Mouse (Mus musculus): ENCODE measurements around the gene Kcnq2.

The Kcnq2 gene

DNA sequence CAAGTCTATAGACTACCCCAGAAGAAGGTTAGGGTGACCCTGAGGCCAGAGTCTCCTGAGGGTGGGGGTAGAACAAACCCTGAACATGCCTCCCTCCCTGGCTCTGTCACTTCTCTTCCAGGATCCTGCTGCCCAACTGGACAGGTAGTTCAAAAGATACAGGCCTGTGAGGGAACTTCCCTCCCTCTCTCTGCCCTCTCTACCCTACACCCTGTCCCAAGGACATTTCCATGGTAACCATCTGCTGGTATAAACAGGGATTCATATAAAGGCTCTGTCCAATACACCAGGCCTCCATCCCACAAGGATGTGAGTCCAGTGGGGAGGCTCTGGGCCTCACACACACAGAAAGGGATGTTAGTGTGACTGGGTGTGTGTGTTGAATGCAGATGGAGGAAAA, 92.7 kb downstream of the Kcnq2 start:
- DNase-seq (ENCODE audit: low read depth, low spot score), result no peak

DNA sequence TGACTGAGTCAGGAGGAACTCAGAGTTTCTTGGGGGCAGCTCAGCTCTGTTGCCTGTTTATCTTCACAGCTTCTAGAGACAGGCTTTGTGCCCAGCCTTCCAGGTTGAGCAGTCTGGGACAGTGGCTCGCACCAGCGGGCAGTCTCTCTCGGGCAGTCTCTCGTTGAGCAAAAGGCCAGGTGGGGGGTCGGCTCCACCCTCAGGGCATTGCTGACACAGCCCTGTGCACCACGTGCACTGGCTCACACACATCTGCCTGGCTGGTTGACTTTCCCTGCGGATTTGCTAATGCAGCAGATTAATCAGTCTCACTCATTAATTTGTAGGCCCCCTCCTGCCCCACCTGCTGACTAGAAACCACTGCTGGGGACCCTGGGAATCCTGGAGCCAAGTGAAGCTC, 93.2 kb downstream of the Kcnq2 start:
- no peak for DNase-seq (ENCODE audit: low read depth, low spot score)

DNA sequence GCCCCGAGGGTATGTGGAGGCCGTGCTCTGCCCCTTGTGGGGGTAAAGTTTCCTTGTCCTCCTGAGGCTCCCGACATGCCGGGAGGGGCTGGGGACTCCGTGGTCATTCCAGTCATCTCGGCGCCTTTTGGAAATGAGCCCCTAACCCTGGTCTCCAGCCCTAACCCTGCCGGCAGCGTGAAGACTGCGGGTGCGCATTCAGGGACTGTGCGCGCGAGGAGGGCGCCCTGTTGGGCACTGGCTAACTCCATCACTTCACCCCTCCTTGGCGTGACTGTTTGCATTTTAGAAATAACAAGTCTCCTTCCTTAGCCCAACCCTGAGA, 95.8 kb downstream of the Kcnq2 start:
- DNase-seq (ENCODE audit: low read depth, low spot score), result no peak

DNA sequence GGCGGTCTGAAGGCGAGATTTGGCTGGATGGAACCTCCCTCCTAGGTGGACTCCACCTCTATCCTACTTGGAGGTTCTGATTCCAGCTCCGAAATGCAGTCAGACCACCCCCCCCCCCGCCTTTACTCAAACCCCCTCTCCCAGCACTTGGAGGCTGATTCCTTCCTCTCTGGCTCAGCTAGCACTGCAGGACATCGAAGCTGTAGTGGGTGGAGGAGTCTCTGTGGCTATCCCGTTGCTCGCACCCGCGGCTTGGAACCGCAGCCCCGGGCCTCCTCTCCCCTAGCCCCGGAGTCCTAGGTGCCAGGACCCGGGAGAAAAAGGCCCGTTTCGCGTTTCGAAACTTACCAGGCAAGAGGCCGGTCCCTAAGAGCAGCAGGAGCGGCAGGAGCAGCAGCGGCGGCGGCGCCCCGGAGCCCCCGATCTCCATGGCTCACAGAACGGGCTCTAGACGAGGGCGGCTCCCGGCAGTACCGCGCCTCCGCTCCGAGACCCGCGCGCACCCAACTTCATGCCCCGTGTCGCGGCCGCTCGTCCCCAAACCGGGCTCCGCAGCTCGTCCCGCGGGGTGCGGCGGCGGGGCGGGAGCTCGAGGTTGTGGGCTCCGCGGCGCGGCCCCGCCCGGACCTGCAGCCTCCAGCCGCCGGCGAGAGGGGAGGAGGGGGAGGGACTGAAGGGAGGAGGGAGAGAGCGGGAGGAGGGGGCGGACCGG, 96.3 kb downstream of the Kcnq2 start:
- DNase-seq (ENCODE audit: low read depth, low spot score), result no peak

DNA sequence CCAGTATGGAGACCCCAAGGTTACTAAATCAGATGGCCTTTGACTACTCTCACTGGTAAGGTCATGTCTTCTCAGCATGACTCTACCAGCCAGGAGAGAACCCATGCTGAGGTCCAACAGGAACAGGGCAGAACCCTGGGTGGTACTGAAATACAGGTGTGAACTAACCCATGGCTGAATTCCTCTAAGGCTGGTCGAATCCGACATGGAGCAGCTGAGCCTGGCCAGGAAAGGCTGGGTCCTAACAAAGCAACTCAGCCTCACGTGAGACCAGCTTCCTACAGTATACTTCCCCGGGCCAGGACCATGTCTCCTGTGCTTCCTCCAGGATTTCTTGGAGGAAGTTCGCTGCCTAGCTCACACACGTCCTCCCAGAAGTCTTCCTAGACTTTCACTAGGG, 98.5 kb downstream of the Kcnq2 start:
- no peak for DNase-seq (ENCODE audit: low read depth, low spot score)

DNA sequence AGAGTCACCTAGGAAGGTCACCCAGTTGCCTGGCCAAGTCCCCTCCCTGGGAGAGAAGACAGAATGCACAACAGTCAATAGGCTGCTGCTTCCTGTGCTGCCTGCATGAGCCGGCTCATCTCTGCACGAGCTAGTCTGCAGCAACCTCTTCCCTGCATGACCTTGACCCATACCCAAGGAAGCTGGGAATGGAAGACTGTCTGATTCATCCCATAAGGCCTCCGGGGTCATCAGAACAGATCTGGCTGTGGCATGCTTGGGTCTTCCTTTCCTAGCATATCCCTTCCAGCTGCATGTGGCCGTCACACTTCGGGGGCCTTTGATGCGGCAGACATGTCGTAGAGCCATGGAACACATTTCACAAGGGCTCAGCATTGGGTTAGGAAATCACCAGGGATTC, 99.9 kb downstream of the Kcnq2 start:
- DNase-seq (ENCODE audit: low read depth, low spot score), result no peak

DNA sequence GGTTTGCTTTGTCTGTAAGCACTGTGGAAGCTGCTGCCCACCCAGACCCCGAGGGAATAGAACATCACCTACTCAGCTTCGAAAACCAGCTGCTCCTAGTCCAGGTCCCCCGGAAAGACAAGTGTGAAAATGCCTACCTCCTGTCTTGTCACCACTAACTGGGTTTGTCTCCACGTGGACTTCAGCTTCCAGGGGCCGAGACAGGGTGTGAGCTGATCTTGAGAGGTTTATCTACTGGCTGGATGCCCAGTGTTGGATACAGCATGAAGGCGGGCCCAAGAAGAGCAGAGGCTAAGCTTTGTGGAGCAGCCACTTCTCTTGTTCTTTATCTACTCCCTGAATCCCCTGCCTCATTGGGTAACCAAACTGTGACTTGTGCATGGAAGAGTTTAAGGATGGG, 101.8 kb downstream of the Kcnq2 start:
- no peak for DNase-seq (ENCODE audit: low read depth, low spot score)

DNA sequence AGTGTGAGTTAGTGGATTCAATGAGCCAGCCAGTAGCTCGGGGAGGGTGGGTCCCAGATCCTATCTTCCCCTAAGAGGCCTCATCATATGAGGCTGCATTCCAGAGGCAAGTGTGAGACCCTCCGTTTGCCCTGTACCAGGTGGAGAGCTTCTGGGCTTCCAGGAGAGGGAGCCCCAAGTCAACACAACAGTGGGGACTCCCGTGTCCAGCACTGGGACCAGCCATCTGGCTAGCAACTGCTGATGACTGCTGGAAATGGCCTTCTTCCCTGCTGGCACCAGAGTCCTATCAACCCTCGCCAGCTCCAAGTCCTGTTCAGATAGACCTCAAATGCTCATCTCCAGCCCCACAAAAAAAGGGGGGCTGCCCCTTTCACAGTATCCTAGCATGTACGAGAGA, 102.7 kb downstream of the Kcnq2 start:
- no peak for DNase-seq (ENCODE audit: low read depth, low spot score)

DNA sequence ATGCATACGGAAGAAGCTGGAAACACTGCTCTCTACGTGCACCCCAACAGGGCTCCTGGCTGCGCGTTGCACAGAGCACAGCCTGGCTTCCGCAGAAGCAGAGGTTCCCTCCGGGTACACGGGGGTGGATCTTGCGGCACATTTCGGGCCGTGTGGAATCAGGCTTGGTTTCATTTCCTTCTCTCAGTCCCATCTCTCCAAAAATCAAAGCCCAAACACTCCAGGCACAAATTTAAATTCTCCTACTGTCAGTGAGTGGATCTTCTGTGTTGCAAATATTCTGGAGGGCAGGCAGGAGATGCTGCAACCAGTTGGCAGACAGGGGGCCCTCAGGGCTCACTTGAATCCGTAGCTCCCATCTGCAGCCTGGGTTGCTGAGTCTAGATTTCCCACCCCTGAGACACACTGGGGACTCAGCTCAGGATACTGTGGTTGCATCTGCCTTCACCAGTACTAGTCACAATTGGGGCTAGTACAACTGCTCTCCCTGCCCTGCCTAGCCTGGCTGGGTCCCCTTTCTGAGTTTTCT, 103.6 kb downstream of the Kcnq2 start:
- DNase-seq (ENCODE audit: low read depth, low spot score), result no peak
